Mouse (Mus musculus) adrenal gland, adult 18-20 months (tissue): ENCODE results near the gene Vmn1r42. TPM values are rescaled to one million over a fixed set of nuclear protein-coding genes. Genes with fewer than 3 reads are reported as not detected.
"Not testable (repeated sequence)": the region's sequence is repeated elsewhere in the genome, so short reads cannot be mapped to it uniquely, and the experiment has no call there.

Source experiments
- DNase-seq, 2 experiments: peaks; one replicate each; pipeline ENCODE4 v3.0.0; 2021 to 2022; ENCODE audit warnings: low spot score in 2 of 2
- long read RNA-seq, 2 experiments: library from polyadenylated mRNA; stranded (forward); transcript quantifications; one replicate each; pipeline ENCODE4 v2.0.0; 2021
- total RNA-seq, 2 experiments: library from RNA; stranded (reverse); gene quantifications; 1 replicate in 1 of 2; 2 replicates in 1 of 2; pipeline ENCODE4 v1.2.3; 2021

The Vmn1r42 gene
- not detected for total RNA-seq
- long read RNA-seq, experiment 1: 0 reads
- long read RNA-seq, experiment 2: 0 reads

- not testable (repeated sequence) for DNase-seq
Observed at GRCm38 (mm10) chr6:89876313-89876712, at the start of gene Vmn1r42, which contains the start of gene Vmn1r43. TSS of gene Vmn1r42 (minus strand) at chr6:89876413. TSS of gene Vmn1r43 (minus strand) at chr6:89876413.

- no peak for DNase-seq
Observed at GRCm38 (mm10) chr6:89883812-89884211, 7.6 kb upstream of the Vmn1r42 start.

- no peak for DNase-seq
Observed at GRCm38 (mm10) chr6:89883360-89883759, 7.1 kb upstream of the Vmn1r42 start, which contains the start of gene Vmn1r44. TSS of gene Vmn1r44 (plus strand) at chr6:89883660.

- no peak for DNase-seq
Observed at GRCm38 (mm10) chr6:89880867-89881266, 4.7 kb upstream of the Vmn1r42 start.

- DNase-seq: no peak
Observed at GRCm38 (mm10) chr6:89876963-89877362, 750 bp upstream of the Vmn1r42 start.

- no peak for DNase-seq
Observed at GRCm38 (mm10) chr6:89867976-89868375, 8.2 kb downstream of the Vmn1r42 start.

- DNase-seq: no peak
Observed at GRCm38 (mm10) chr6:89867276-89867675, 8.9 kb downstream of the Vmn1r42 start.

GRCm38 (mm10) chr6:89863792-89864191 is 12.4 kb downstream of the Vmn1r42 start:
- DNase-seq: no peak

GRCm38 (mm10) chr6:89859839-89860238 is 16.4 kb downstream of the Vmn1r42 start:
- DNase-seq: no peak

GRCm38 (mm10) chr6:89857552-89857951 is 18.7 kb downstream of the Vmn1r42 start:
- no peak for DNase-seq

Other genes starting within 250 kb of the Vmn1r42 start
- 10 to 100 TPM; 10.2 to 10.7 TPM for gene Txnrd3, start 232.4 kb downstream of the Vmn1r42 start, total RNA-seq
- gene Vmn1r40, start 168.9 kb downstream of the Vmn1r42 start, total RNA-seq: not detected
- not detected for gene Vmn1r41, start 135.6 kb downstream of the Vmn1r42 start, total RNA-seq
- gene Vmn1r43, start within 50 bp of the Vmn1r42 start, total RNA-seq: not detected
- gene Vmn1r44, start 7.2 kb upstream of the Vmn1r42 start, total RNA-seq: not detected
- gene Vmn1r45, start 64.2 kb upstream of the Vmn1r42 start, total RNA-seq: not detected
- not detected for gene Vmn1r46, start 92.9 kb upstream of the Vmn1r42 start, total RNA-seq
- gene Vmn1r47, start 139.7 kb upstream of the Vmn1r42 start, total RNA-seq: not detected
- not detected for gene Vmn1r48, start 160.4 kb upstream of the Vmn1r42 start, total RNA-seq
- gene Vmn1r49, start 202.1 kb upstream of the Vmn1r42 start, total RNA-seq: not detected
- gene Vmn1r50, start 225.0 kb upstream of the Vmn1r42 start, total RNA-seq: not detected
- not detected for gene Vmn1r51, start 246.2 kb upstream of the Vmn1r42 start, total RNA-seq